Mouse (Mus musculus) MEL (cell line): ENCODE data around the gene 1600002K03Rik.

Source experiments
- CTCF ChIP-seq, 3 experiments: IDR thresholded peaks in 2 of 3; conservative IDR thresholded peaks in 1 of 3; 2 replicates each; pipeline ENCODE4 v1.5.1; 2011 to 2012; ENCODE audit warnings: low read length in 3 of 3, low read depth in 2 of 3, mild to moderate bottlenecking in 2 of 3, improper control_type of control experiment in 1 of 3, inconsistent platforms in 1 of 3, mixed read lengths in 1 of 3, moderate library complexity in 1 of 3; ENCODE audit not compliant: control insufficient read depth in 1 of 3, insufficient read depth in 1 of 3, poor library complexity in 1 of 3, severe bottlenecking in 1 of 3
- NELFE ChIP-seq: IDR thresholded peaks from 2 replicates; pipeline ENCODE4 v1.6.1; 2011; ENCODE audit warnings: low read depth, low read length, improper control_type of control experiment
- POLR2A ChIP-seq, 2 experiments: IDR thresholded peaks; 2 replicates each; pipeline ENCODE4 v1.6.1; 2011 to 2012; ENCODE audit warnings: low read length in 2 of 2, mild to moderate bottlenecking in 2 of 2, control low read depth in 1 of 2, improper control_type of control experiment in 1 of 2, low read depth in 1 of 2, moderate library complexity in 1 of 2; ENCODE audit not compliant: control insufficient read depth in 1 of 2, insufficient read depth in 1 of 2, poor library complexity in 1 of 2

DNA sequence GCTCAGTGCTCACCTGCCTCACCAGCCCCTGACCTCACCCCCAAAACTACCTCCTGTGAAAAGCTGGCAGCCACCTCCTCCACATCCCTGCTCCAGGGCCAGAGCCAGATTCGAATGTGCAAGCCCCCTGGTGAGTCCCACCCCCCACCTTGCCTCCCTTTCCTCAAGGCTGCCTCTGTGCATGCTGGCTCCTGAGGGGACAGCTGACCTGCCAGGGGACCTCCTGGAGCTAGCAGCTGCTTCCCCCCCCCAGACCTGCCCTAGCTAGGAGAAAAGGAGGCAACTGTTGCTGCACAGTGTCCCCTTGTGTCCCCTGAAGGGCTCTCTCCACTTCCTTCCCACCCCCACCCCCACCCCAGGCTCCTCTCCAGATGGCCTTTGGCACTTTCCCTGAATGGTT is 17.5 kb upstream of the 1600002K03Rik start:
- TF ChIP-seq POLR2A (IDR thresholded peaks at IDR 0.05; ENCODE audit: control insufficient read depth in 1 of 2, insufficient read depth in 1 of 2, low read depth in 1 of 2, low read length in 2 of 2, poor library complexity in 1 of 2) (no peak), CTCF (IDR thresholded peaks at IDR 0.05 in 2 of 3, conservative IDR thresholded peaks at IDR 0.05 in 1 of 3; ENCODE audit: control insufficient read depth in 1 of 3, insufficient read depth in 1 of 3, low read depth in 2 of 3, low read length in 3 of 3, poor library complexity in 1 of 3, severe bottlenecking in 1 of 3) (no peak), NELFE (no peak)
